Mouse (Mus musculus): Measurements from ENCODE around the gene Tnfrsf18.

DNA sequence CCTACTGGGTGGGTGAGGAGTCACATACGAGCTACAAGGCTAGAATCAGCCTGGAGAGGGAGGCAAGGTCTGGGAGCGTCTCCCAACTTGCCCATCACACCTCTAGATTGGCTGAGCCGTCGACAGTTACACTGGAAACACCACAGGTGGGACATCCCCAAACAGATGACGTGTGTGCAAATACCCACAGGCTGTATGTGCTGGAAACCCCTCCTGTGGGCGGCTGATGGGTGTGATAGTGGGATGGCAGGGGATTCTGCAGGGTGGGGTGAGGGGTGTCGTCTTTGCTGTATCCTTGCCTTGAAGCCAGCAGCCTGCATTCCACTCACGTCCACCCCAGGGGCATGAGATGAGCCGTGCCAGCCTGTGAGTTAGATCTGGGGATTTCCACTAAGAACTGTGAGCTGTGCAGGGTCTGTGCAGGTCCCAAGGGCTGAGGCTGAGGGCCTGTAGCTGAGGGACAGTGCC is 4.7 kb downstream of the Tnfrsf18 start:
- TF ChIP-seq GATA1 (IDR thresholded peaks at IDR 0.05; ENCODE audit: borderline replicate concordance, low read length): no peak
- TF ChIP-seq FLI1 (IDR thresholded peaks at IDR 0.05; ENCODE audit: low read length): no peak

Data from megakaryocyte, embryonic 14.5 days (primary cell).